Mouse (Mus musculus) olfactory bulb, adult 2 months (tissue): ENCODE results near the gene Acsl6.

ENCODE experiments used
- CTCF ChIP-seq: fragments of 200-500 bp; IDR thresholded peaks from 2 replicates; pipeline ENCODE4 v1.5.1; 2012; ENCODE audit warnings: low read depth, mild to moderate bottlenecking, low read length, moderate library complexity; ENCODE audit not compliant: insufficient read depth
- POLR2A ChIP-seq: fragments of 200-500 bp; IDR thresholded peaks from 2 replicates; pipeline ENCODE4 v1.6.1; 2012; ENCODE audit warnings: mild to moderate bottlenecking, low read depth, low read length, moderate library complexity; ENCODE audit not compliant: insufficient read depth

- TF ChIP-seq CTCF (no peak), POLR2A (no peak)
These were observed 53.1 kb downstream of the Acsl6 start for GRCm38 (mm10) chr11:54356676-54357075.
